Mouse (Mus musculus) liver, postnatal 0 days (tissue): ENCODE data around the gene Akap8l. TPM values are rescaled to one million over a fixed set of nuclear protein-coding genes. Genes with fewer than 3 reads are reported as not detected.

Experiments used
- ATAC-seq: fragments of 200-750 bp; cut with Nextera tagmentation; 2 replicates; pipeline ENCODE4 v1.8.0; 2017; ENCODE audit warnings: mild to moderate bottlenecking, moderate library complexity
- DNase-seq: peaks from one replicate; pipeline ENCODE4 v3.0.0-alpha.2; 2016
- H3K27ac ChIP-seq: fragments of 300-500 bp; sonication (generic); 2 replicates; pipeline ENCODE4 v1.5.1; 2014; ENCODE audit warnings: antibody characterized with exemption, moderate library complexity, mild to moderate bottlenecking, low read depth
- H3K27me3 ChIP-seq: fragments of 300-500 bp; sonication (generic); 2 replicates; pipeline ENCODE4 v1.6.1; 2014; ENCODE audit warnings: low read length, control low read depth, mixed read lengths; ENCODE audit not compliant: insufficient read depth
- H3K36me3 ChIP-seq: fragments of 300-500 bp; sonication (generic); replicated peaks from 2 replicates; pipeline ENCODE4 v1.6.1; 2014; ENCODE audit warnings: mild to moderate bottlenecking, control low read depth, low read length, moderate library complexity, mixed read lengths; ENCODE audit not compliant: insufficient read depth
- H3K4me1 ChIP-seq: fragments of 300-500 bp; sonication (generic); 2 replicates; pipeline ENCODE4 v1.6.1; 2014; ENCODE audit warnings: antibody characterized with exemption, mild to moderate bottlenecking, control low read depth; ENCODE audit not compliant: insufficient read depth
- H3K4me2 ChIP-seq: fragments of 300-500 bp; sonication (generic); 2 replicates; pipeline ENCODE4 v1.6.1; 2014; ENCODE audit warnings: low read depth, mild to moderate bottlenecking, low read length, moderate library complexity, mixed read lengths
- H3K4me3 ChIP-seq: fragments of 300-500 bp; sonication (generic); 2 replicates; pipeline ENCODE4 v1.5.1; 2014; ENCODE audit warnings: low read depth, low read length
- H3K9ac ChIP-seq: fragments of 300-500 bp; sonication (generic); replicated peaks from 2 replicates; pipeline ENCODE4 v1.6.1; 2014; ENCODE audit warnings: mild to moderate bottlenecking, moderate library complexity
- H3K9me3 ChIP-seq: fragments of 300-500 bp; sonication (generic); 2 replicates; pipeline ENCODE4 v1.6.1; 2016; ENCODE audit warnings: mild to moderate bottlenecking, control low read depth, low read length, mixed read lengths
- CTCF ChIP-seq: sonication (generic); IDR thresholded peaks from 2 replicates; pipeline ENCODE4 v1.5.1; 2016; ENCODE audit warnings: antibody characterized with exemption, low read depth
- EP300 ChIP-seq: IDR thresholded peaks from 2 replicates; pipeline ENCODE4 v1.6.1; 2016; ENCODE audit warnings: antibody characterized with exemption, low read depth, mild to moderate bottlenecking
- WGBS: fragments of 180-500 bp; shearing (Covaris S2); extraction: QIAGEN DNeasy Blood & Tissue Kit; methylation state at CpG from one replicate; pipeline ENCODE4 v1.1.7; 2014; ENCODE audit not compliant: insufficient replicate concordance; 5-methylcytosine and 5-hydroxymethylcytosine counted together
- polyA plus RNA-seq: library from polyadenylated mRNA; unstranded; fragments of >200 nt; fragmentation: Nextera tagmentation; extraction: Ambion mirVana; gene quantifications from 2 replicates; pipeline ENCODE4 v1.2.1, GENCODE M21; 2015

The Akap8l gene
- polyA plus RNA-seq, 1 experiment from 2014 or later, result 23.8 TPM

- Histone ChIP-seq H3K9me3 (no peaks in the 10 kb centered on the region), H3K9ac (no peak overlapping the region), H3K27ac (no peak overlapping the region), H3K36me3 (peaks cover 59% of the 10 kb centered on the region), H3K4me1 (no peaks in the 10 kb centered on the region), H3K27me3 (no peaks in the 10 kb centered on the region), H3K4me2 (no peak overlapping the region), H3K4me3 (no peak overlapping the region)
- 87% methylated on average over 6 of the region's 6 CpGs for WGBS
- TF ChIP-seq EP300 (no peak), CTCF (no peak)
- DNase-seq (no peak), ATAC-seq (no peak)
These were observed 4.6 kb upstream of the Akap8l start for GRCm38 (mm10) chr17:32355031-32355430.

- H3K36me3 ChIP-seq, result peaks cover 52% of the 10 kb centered on the region
- 75% methylated on average over 5 of the region's 5 CpGs for WGBS
- no peak for DNase-seq
- H3K9me3 ChIP-seq, result no peaks in the 10 kb centered on the region
- H3K27ac ChIP-seq, result no peak overlapping the region
- H3K4me1 ChIP-seq, result peaks cover 5% of the 10 kb centered on the region
- no peak overlapping the region for H3K9ac ChIP-seq
- TF ChIP-seq EP300 (no peak), CTCF (no peak)
- no peak overlapping the region for H3K4me2 ChIP-seq
- H3K27me3 ChIP-seq, result no peaks in the 10 kb centered on the region
- ATAC-seq, result no peak
- no peak overlapping the region for H3K4me3 ChIP-seq
These were observed 3.8 kb upstream of the Akap8l start for GRCm38 (mm10) chr17:32354211-32354610.

DNA sequence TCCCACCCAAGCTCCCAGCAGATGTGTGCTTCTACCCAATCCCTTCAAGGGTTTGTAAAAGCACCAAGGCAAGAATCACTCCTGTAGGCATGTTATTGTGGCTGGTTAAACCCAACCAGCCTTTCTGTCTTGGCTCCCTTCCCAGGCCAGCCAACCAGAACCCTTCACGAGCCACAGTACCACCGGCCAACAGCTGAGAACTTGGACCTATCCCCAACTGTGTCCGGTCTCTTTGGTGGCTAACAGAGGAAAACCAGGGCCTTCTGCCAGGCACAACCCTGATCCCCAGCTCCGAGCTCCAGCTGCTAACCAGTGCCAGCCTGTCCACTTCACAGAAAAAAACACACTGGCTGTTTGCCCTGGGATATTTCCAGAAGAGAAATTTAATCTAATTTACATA, 3.3 kb upstream of the Akap8l start:
- Histone ChIP-seq H3K27me3 (no peaks in the 10 kb centered on the region), H3K4me1 (peaks cover 8% of the 10 kb centered on the region), H3K4me3 (no peak overlapping the region), H3K9me3 (no peaks in the 10 kb centered on the region), H3K4me2 (no peak overlapping the region), H3K9ac (no peak overlapping the region), H3K27ac (no peak overlapping the region), H3K36me3 (peaks cover 46% of the 10 kb centered on the region)
- DNase-seq (no peak), ATAC-seq (no peak)
- TF ChIP-seq EP300 (no peak), CTCF (no peak)
- 79% methylated on average over 4 of the region's 4 CpGs for WGBS

DNA sequence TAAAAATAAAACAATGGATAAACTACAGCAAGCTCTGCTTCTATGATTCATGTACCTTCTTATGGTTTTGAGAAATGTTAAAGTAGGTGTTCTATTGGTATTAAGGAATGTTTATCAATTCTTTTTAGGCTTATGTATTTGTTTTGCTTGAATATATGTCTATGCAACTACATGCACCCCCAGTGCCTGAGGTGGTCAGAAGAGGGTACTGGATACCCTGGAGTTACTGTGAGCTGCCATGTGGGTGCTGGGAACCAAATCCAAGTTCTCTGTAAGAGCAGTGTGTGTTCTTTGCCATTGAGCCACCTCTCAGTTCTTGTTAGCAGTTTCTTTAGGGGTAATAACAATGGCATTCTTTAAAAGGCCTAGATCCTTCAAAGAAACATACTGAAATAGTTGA, 1.3 kb upstream of the Akap8l start:
- H3K4me1 ChIP-seq, result peaks cover 12% of the 10 kb centered on the region
- H3K4me2 ChIP-seq, result no peak overlapping the region
- DNase-seq (no peak), ATAC-seq (no peak)
- H3K9me3 ChIP-seq, result no peaks in the 10 kb centered on the region
- no peak overlapping the region for H3K9ac ChIP-seq
- no peak overlapping the region for H3K4me3 ChIP-seq
- no peak overlapping the region for H3K27ac ChIP-seq
- TF ChIP-seq EP300 (no peak), CTCF (no peak)
- H3K27me3 ChIP-seq, result no peaks in the 10 kb centered on the region
- peaks cover 27% of the 10 kb centered on the region for H3K36me3 ChIP-seq

DNA sequence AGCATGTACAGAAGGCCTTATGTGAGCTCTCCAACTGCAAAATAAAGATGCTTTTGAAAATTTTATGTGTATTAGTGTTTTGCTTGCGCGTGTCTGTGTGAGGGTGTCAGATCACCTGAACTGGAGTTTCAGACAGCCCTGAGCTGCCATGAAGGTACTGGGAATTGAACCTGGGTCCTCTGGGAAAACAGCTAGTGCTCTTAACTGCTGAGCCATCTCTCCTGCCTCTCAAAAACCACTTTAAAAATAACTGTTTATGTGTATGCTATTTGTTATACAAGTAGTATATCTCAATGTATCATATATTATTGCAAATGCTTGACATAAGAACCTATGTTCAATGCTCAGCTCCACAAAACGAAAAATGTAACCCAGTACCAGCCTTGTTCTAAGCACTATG, 862 bp upstream of the Akap8l start:
- Histone ChIP-seq H3K27ac (no peak overlapping the region), H3K9me3 (no peaks in the 10 kb centered on the region), H3K4me3 (peak overlapping the region; percentile 73; the same call in 1 of the 2 replicates), H3K4me1 (peaks cover 12% of the 10 kb centered on the region), H3K9ac (no peak overlapping the region), H3K4me2 (peak overlapping the region; percentile 98), H3K36me3 (peaks cover 22% of the 10 kb centered on the region), H3K27me3 (no peaks in the 10 kb centered on the region)
- ATAC-seq, result no peak
- TF ChIP-seq CTCF (no peak), EP300 (no peak)
- WGBS, result 60% methylated on average over 3 of the region's 3 CpGs
- DNase-seq, result no peak

GRCm38 (mm10) chr17:32349851-32350381, 491 bp downstream of the Akap8l start:
- peak overlapping the region; percentile 98 for H3K4me2 ChIP-seq
- peak; percentile 16 for ATAC-seq
- peaks cover 12% of the 10 kb centered on the region for H3K36me3 ChIP-seq
- H3K4me1 ChIP-seq, result peaks cover 12% of the 10 kb centered on the region
- H3K9me3 ChIP-seq, result no peaks in the 10 kb centered on the region
- H3K4me3 ChIP-seq, result peak overlapping the region; percentile 73
- no peaks in the 10 kb centered on the region for H3K27me3 ChIP-seq
- peak overlapping the region; percentile 92 for H3K27ac ChIP-seq
- TF ChIP-seq EP300 (no peak), CTCF (no peak)
- DNase-seq, result no peak
- WGBS, result under 1% methylated on average over 24 of the region's 24 CpGs
- peak overlapping the region; percentile 90 for H3K9ac ChIP-seq
